Mouse (Mus musculus): ENCODE results near the gene Cd300lg.

Gene Cd300lg

GRCm38 (mm10) chr11:102025991-102026660 lies 15.2 kb upstream of the Cd300lg start:
- no peak for DNase-seq (ENCODE audit: low spot score)

GRCm38 (mm10) chr11:102026694-102027360 lies 14.5 kb upstream of the Cd300lg start:
- DNase-seq (ENCODE audit: low spot score), result no peak

- no peak for DNase-seq (ENCODE audit: low spot score)
Measured at GRCm38 (mm10) chr11:102027361-102028017, 13.8 kb upstream of the Cd300lg start.

- no peak for DNase-seq (ENCODE audit: low spot score)
Measured at GRCm38 (mm10) chr11:102028087-102028816, 13.1 kb upstream of the Cd300lg start, which contains the start of gene Mpp3. Gene Mpp3, minus strand, starts transcription at chr11:102028461.

- DNase-seq (ENCODE audit: low spot score), result no peak
Measured at GRCm38 (mm10) chr11:102029304-102029703, 12.0 kb upstream of the Cd300lg start.

GRCm38 (mm10) chr11:102029966-102030365 lies 11.3 kb upstream of the Cd300lg start:
- DNase-seq (ENCODE audit: low spot score), result no peak

GRCm38 (mm10) chr11:102031149-102031548 lies 10.2 kb upstream of the Cd300lg start:
- no peak for DNase-seq (ENCODE audit: low spot score)

- DNase-seq (ENCODE audit: low spot score), result no peak
Measured at GRCm38 (mm10) chr11:102033055-102033591, 8.2 kb upstream of the Cd300lg start.

GRCm38 (mm10) chr11:102034887-102035286 lies 6.4 kb upstream of the Cd300lg start:
- DNase-seq (ENCODE audit: low spot score), result no peak

GRCm38 (mm10) chr11:102035456-102035960 lies 5.8 kb upstream of the Cd300lg start:
- DNase-seq (ENCODE audit: low spot score), result no peak

GRCm38 (mm10) chr11:102036336-102036735 lies 5.0 kb upstream of the Cd300lg start:
- DNase-seq (ENCODE audit: low spot score), result no peak

- DNase-seq (ENCODE audit: low spot score), result no peak
Measured at GRCm38 (mm10) chr11:102037789-102038188, 3.5 kb upstream of the Cd300lg start.

GRCm38 (mm10) chr11:102039487-102040137 lies 1.7 kb upstream of the Cd300lg start:
- no peak for DNase-seq (ENCODE audit: low spot score)

GRCm38 (mm10) chr11:102040138-102040524 lies 1.2 kb upstream of the Cd300lg start:
- peak; percentile 59 for DNase-seq (ENCODE audit: low spot score)

GRCm38 (mm10) chr11:102040646-102041045 lies 663 bp upstream of the Cd300lg start:
- no peak for DNase-seq (ENCODE audit: low spot score)

GRCm38 (mm10) chr11:102042971-102043370 lies 1.7 kb downstream of the Cd300lg start:
- DNase-seq (ENCODE audit: low spot score), result no peak

- DNase-seq (ENCODE audit: low spot score), result no peak
Measured at GRCm38 (mm10) chr11:102043381-102043780, 2.1 kb downstream of the Cd300lg start.

- no peak for DNase-seq (ENCODE audit: low spot score)
Measured at GRCm38 (mm10) chr11:102044691-102045212, 3.4 kb downstream of the Cd300lg start.

GRCm38 (mm10) chr11:102046607-102047006 lies 5.3 kb downstream of the Cd300lg start:
- no peak for DNase-seq (ENCODE audit: low spot score)

- DNase-seq (ENCODE audit: low spot score), result no peak
Measured at GRCm38 (mm10) chr11:102049875-102050482, 8.7 kb downstream of the Cd300lg start.

GRCm38 (mm10) chr11:102051541-102051940 lies 10.2 kb downstream of the Cd300lg start:
- DNase-seq (ENCODE audit: low spot score), result no peak
